ENCODE assay signal across 8 mouse cellular contexts in the genomic region with DNA sequence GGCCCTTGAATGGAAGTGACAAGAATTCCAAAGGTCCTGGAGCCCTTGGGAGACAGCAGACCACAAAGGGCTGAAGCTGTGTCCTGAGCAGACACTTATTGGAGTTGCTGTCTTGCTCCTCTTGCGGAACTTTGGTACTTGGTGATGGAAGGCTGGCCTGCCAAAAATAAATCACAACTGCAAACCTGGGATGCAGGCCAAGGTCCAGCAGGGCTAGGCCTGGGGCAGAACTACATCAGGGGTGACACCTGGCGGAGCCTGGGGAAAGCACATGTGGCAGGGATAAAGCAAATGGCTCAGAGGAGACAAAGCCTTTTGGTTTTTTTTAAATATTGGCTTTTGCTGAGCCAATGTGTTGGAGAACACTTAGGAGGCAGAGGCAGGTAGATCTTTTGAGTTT. TPM values are rescaled to one million over a fixed set of nuclear protein-coding genes. Genes with fewer than 3 reads are reported as not detected.
DNase-seq lines count a peak whose midpoint lies in the region; ATAC-seq and TF ChIP-seq lines count a peak whose summit lies in the region.

No protein-coding gene starts in this region.

- 0 out of 2 replicates have a peak, but pooled peaks cover 2% of the 10 kb centered on the region for H3K9me3 ChIP-seq in midbrain, embryonic 10.5 days (replicated peaks)
- no peaks in the 10 kb centered on the region for H3K9me3 ChIP-seq in midbrain, embryonic 15.5 days
- H3K9me3 ChIP-seq in forebrain, embryonic 16.5 days (ENCODE audit: control insufficient read depth, low read length), result no peaks in the 10 kb centered on the region

- no peak overlapping the region for H3K27ac ChIP-seq in midbrain, embryonic 10.5 days (replicated peaks)
- no peak overlapping the region for H3K27ac ChIP-seq in midbrain, embryonic 15.5 days
- no peak overlapping the region for H3K27ac ChIP-seq in small intestine, adult 2 months (ENCODE audit: insufficient read depth, low read depth, low read length)
- no peak overlapping the region for H3K27ac ChIP-seq in forebrain, embryonic 16.5 days (ENCODE audit: low read length)

- H3K27me3 ChIP-seq in midbrain, embryonic 10.5 days (ENCODE audit: low read depth, poor library complexity, severe bottlenecking), result no peaks in the 10 kb centered on the region
- H3K27me3 ChIP-seq in midbrain, embryonic 15.5 days (replicated peaks), result no peaks in the 10 kb centered on the region
- no peaks in the 10 kb centered on the region for H3K27me3 ChIP-seq in small intestine, adult 2 months (ENCODE audit: control insufficient read depth, insufficient read depth, low read length)
- H3K27me3 ChIP-seq in forebrain, embryonic 16.5 days (replicated peaks; ENCODE audit: control insufficient read depth, insufficient read depth, low read length), result no peaks in the 10 kb centered on the region

- WGBS in midbrain, embryonic 10.5 days, result 67% methylated on average over 2 of the region's 2 CpGs
- 60% methylated on average over 2 of the region's 2 CpGs for WGBS in midbrain, embryonic 15.5 days
- WGBS in small intestine, adult 2 months, result 27% methylated on average over 2 of the region's 2 CpGs
- WGBS in forebrain, embryonic 16.5 days, result 59% methylated on average over 2 of the region's 2 CpGs

- no peak overlapping the region for H3K9ac ChIP-seq in midbrain, embryonic 15.5 days
- H3K9ac ChIP-seq in forebrain, embryonic 16.5 days (replicated peaks; ENCODE audit: low read depth, low read length), result no peak overlapping the region

- no peak for ATAC-seq in midbrain, embryonic 15.5 days (replicated peaks)
- no peak for ATAC-seq in forebrain, embryonic 16.5 days

- H3K4me1 ChIP-seq in midbrain, embryonic 10.5 days, result no peaks in the 10 kb centered on the region
- H3K4me1 ChIP-seq in midbrain, embryonic 15.5 days, result peaks cover 4% of the 10 kb centered on the region; the same call in 1 of the 2 replicates
- H3K4me1 ChIP-seq in small intestine, adult 2 months (ENCODE audit: control insufficient read depth, insufficient read depth, insufficient read length, low read length), result no peaks in the 10 kb centered on the region
- no peaks in the 10 kb centered on the region for H3K4me1 ChIP-seq in forebrain, embryonic 16.5 days (replicated peaks; ENCODE audit: control insufficient read depth, insufficient read depth, low read length)

- peak; percentile 56; the same call in 1 of the 2 replicates for TF ChIP-seq CTCF in small intestine, adult 2 months (IDR thresholded peaks at IDR 0.05; ENCODE audit: extremely low read depth, insufficient read length, insufficient replicate concordance, low read depth, low read length)

- no peak overlapping the region for H3K4me3 ChIP-seq in midbrain, embryonic 10.5 days
- no peak overlapping the region for H3K4me3 ChIP-seq in midbrain, embryonic 15.5 days
- H3K4me3 ChIP-seq in small intestine, adult 2 months (ENCODE audit: low read depth, low read length), result no peak overlapping the region
- no peak overlapping the region for H3K4me3 ChIP-seq in forebrain, embryonic 16.5 days (replicated peaks; ENCODE audit: low read length)

- no peak for TF ChIP-seq POLR2A in small intestine, adult 2 months (IDR thresholded peaks at IDR 0.05; ENCODE audit: low read depth, low read length)

- no peak overlapping the region for H3K4me2 ChIP-seq in midbrain, embryonic 15.5 days
- H3K4me2 ChIP-seq in forebrain, embryonic 16.5 days (ENCODE audit: low read length), result no peak overlapping the region

- DNase-seq in midbrain, embryonic 10.5 days (ENCODE audit: low spot score), result peak; percentile 35
- DNase-seq in cerebellum, postnatal 10 days, result peak; percentile 78 to 81
- peak; percentile 72 for DNase-seq in heart, adult 8-10 months (ENCODE audit: low spot score)
- peak; percentile 85 for DNase-seq in kidney, postnatal 10 days
- DNase-seq in lung, adult 18-20 months, result peak; percentile 33 to 36

- H3K36me3 ChIP-seq in midbrain, embryonic 10.5 days, result peaks cover 39% of the 10 kb centered on the region
- peaks cover 23% of the 10 kb centered on the region; the same call in 1 of the 2 replicates for H3K36me3 ChIP-seq in midbrain, embryonic 15.5 days (replicated peaks)
- H3K36me3 ChIP-seq in small intestine, adult 2 months (ENCODE audit: control insufficient read depth, insufficient read depth, low read length), result peaks cover 26% of the 10 kb centered on the region
- peaks cover 17% of the 10 kb centered on the region for H3K36me3 ChIP-seq in forebrain, embryonic 16.5 days (ENCODE audit: control insufficient read depth, insufficient read depth)

RNA-seq across cellular contexts. Expression of gene Chchd2, which starts 8.3 kb away (rescaled TPM):
- 1,024 and 1,060 TPM in 2 replicates for polyA plus RNA-seq in midbrain, embryonic 10.5 days (2016; fragmentation: Nextera tagmentation; extraction: Ambion mirVana)
- 674 and 719 TPM in 2 replicates for polyA plus RNA-seq in midbrain, embryonic 15.5 days (2015; fragmentation: Nextera tagmentation; extraction: Ambion mirVana)
- 1,000 to 10,000 TPM; 1,037 to 1,147 (median 1,095) TPM for total RNA-seq in heart, adult 8-10 months (2022)
- polyA plus RNA-seq in small intestine, adult 2 months (2012; rRNA removed), result 2,208 and 2,785 TPM in 2 replicates
- 801 and 835 TPM in 2 replicates for polyA plus RNA-seq in forebrain, embryonic 16.5 days (2015; fragmentation: Nextera tagmentation; extraction: Ambion mirVana)

RNA-seq across cellular contexts. Expression of gene Zbed5, which starts 16.6 kb away (rescaled TPM):
- polyA plus RNA-seq in midbrain, embryonic 10.5 days (2016; fragmentation: Nextera tagmentation; extraction: Ambion mirVana), result 5.1 and 5.3 TPM in 2 replicates
- polyA plus RNA-seq in midbrain, embryonic 15.5 days (2015; fragmentation: Nextera tagmentation; extraction: Ambion mirVana), result 16.6 and 17.3 TPM in 2 replicates
- under 1 TPM; 0.19 to 0.47 (median 0.39) TPM for total RNA-seq in heart, adult 8-10 months (2022)
- polyA plus RNA-seq in small intestine, adult 2 months (2012; rRNA removed), result 0.19 and 0.39 TPM in 2 replicates
- polyA plus RNA-seq in forebrain, embryonic 16.5 days (2015; fragmentation: Nextera tagmentation; extraction: Ambion mirVana), result 19.9 and 21.4 TPM in 2 replicates

RNA-seq across cellular contexts. Expression of gene Phkg1, which starts 19.4 kb away (rescaled TPM):
- polyA plus RNA-seq in midbrain, embryonic 10.5 days (2016; fragmentation: Nextera tagmentation; extraction: Ambion mirVana), result 0.25 and 0.41 TPM in 2 replicates
- polyA plus RNA-seq in midbrain, embryonic 15.5 days (2015; fragmentation: Nextera tagmentation; extraction: Ambion mirVana), result 0.40 and 0.56 TPM in 2 replicates
- total RNA-seq in heart, adult 8-10 months (2022), result 10 to 100 TPM; 14.9 to 25.5 (median 21.2) TPM
- 0.04 and 0.14 TPM in 2 replicates for polyA plus RNA-seq in small intestine, adult 2 months (2012; rRNA removed)
- polyA plus RNA-seq in forebrain, embryonic 16.5 days (2015; fragmentation: Nextera tagmentation; extraction: Ambion mirVana), result 0.43 and 0.62 TPM in 2 replicates

RNA-seq across cellular contexts. Expression of gene Nupr1l, which starts 29.4 kb away (rescaled TPM):
- 4.2 and 6.1 TPM in 2 replicates for polyA plus RNA-seq in midbrain, embryonic 10.5 days (2016; fragmentation: Nextera tagmentation; extraction: Ambion mirVana)
- polyA plus RNA-seq in midbrain, embryonic 15.5 days (2015; fragmentation: Nextera tagmentation; extraction: Ambion mirVana), result 3.9 and 5.9 TPM in 2 replicates
- 1 to 10 TPM in 2 of 4 experiments, under 1 TPM in 2; 0.47 to 1.7 (median 1.0) TPM for total RNA-seq in heart, adult 8-10 months (2022)
- polyA plus RNA-seq in small intestine, adult 2 months (2012; rRNA removed), result 4.2 and 5.0 TPM in 2 replicates
- 4.1 and 5.1 TPM in 2 replicates for polyA plus RNA-seq in forebrain, embryonic 16.5 days (2015; fragmentation: Nextera tagmentation; extraction: Ambion mirVana)

RNA-seq across cellular contexts. Expression of gene Sumf2, which starts 32.2 kb away (rescaled TPM):
- 48.8 and 50.5 TPM in 2 replicates for polyA plus RNA-seq in midbrain, embryonic 10.5 days (2016; fragmentation: Nextera tagmentation; extraction: Ambion mirVana)
- 23.1 and 28.4 TPM in 2 replicates for polyA plus RNA-seq in midbrain, embryonic 15.5 days (2015; fragmentation: Nextera tagmentation; extraction: Ambion mirVana)
- 10 to 100 TPM in 2 of 4 experiments, 1 to 10 TPM in 2; 5.9 to 11.7 (median 10.7) TPM for total RNA-seq in heart, adult 8-10 months (2022)
- polyA plus RNA-seq in small intestine, adult 2 months (2012; rRNA removed), result 3.7 and 4.1 TPM in 2 replicates
- 25.8 and 29.5 TPM in 2 replicates for polyA plus RNA-seq in forebrain, embryonic 16.5 days (2015; fragmentation: Nextera tagmentation; extraction: Ambion mirVana)

Comparison
In these comparisons a context has a peak if more than half of its experiments do, and no peak if none do; other contexts are left out.
1. DNase-seq: peak in every context shown above with its lines; median percentile 85 in kidney, postnatal 10 days; 80 in cerebellum, postnatal 10 days; 72 in heart, adult 8-10 months; 35 in midbrain, embryonic 10.5 days; 34 in lung, adult 18-20 months.